Mouse (Mus musculus) adrenal gland, adult 18-20 months (tissue): ENCODE results near the gene Ano10. TPM values are rescaled to one million over a fixed set of nuclear protein-coding genes. Genes with fewer than 3 reads are reported as not detected.
"Not testable (repeated sequence)": the region's sequence is repeated elsewhere in the genome, so short reads cannot be mapped to it uniquely, and the experiment has no call there.

Experiments used
- DNase-seq, 2 experiments: peaks; one replicate each; pipeline ENCODE4 v3.0.0; 2021 to 2022; ENCODE audit warnings: low spot score in 2 of 2
- long read RNA-seq, 2 experiments: library from polyadenylated mRNA; stranded (forward); transcript quantifications; one replicate each; pipeline ENCODE4 v2.0.0; 2021
- total RNA-seq, 2 experiments: library from RNA; stranded (reverse); gene quantifications; 1 replicate in 1 of 2; 2 replicates in 1 of 2; pipeline ENCODE4 v1.2.3; 2021

Ano10 gene
- total RNA-seq = 10 to 100 TPM; 59.0 to 93.2 TPM
- long read RNA-seq, experiment 1, transcript Ano10-201 (13 exons, 2,653 nt) = major isoform, 45 of 50 reads
- long read RNA-seq, experiment 1, partial matches to known transcripts = 2 of 50 reads
- long read RNA-seq, experiment 1, other reads (novel, unspliced or antisense) = 3 of 50 reads
- long read RNA-seq, experiment 2, transcript Ano10-201 (13 exons, 2,653 nt) = major isoform, 132 of 181 reads
- long read RNA-seq, experiment 2, partial matches to known transcripts = 39 of 181 reads
- long read RNA-seq, experiment 2, other reads (novel, unspliced or antisense) = 10 of 181 reads

- peak; percentile 94 for DNase-seq
Measured at GRCm38 (mm10) chr9:122294242-122294881, at the start of gene Ano10. Ano10 (minus strand) TSS chr9:122294423.

DNA sequence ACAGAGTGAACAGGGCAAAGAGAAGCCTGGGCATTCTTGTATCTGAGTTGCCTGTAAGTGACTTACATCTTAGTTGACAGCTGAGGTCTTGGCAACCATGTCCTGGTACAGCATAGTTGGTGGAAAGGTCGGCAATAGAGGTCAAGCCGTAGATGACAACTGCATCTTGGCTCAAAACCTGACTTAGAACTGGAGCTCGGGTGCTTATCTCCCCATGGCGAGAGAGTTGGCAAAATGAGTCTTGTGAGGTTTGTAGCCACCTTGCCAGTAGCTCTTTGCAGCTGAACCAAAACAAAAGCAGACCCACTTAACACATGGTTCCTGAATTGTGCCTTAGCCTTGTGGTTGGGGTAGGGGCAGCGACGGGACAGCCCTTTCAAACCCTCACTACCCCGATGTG, 49.2 kb upstream of the Ano10 start:
- no peak for DNase-seq

DNA sequence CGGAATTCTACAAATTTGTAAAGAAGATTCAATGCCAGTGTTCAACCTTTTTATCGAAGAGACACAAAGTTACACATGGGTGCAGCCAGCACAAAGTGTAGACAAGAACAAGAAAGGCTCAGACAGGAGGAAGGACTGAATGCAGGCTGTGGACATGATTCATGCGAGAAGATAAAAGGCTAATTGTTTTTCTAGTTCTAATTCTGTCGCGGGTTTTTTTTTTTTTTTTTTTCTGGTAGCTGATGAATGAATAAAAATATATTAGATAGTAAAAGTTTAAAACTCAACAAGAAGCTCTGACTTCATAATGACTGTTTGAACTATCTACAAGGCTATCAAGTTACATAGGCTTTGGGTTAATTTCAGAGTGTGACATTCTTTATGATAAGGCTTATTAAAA, 45.7 kb upstream of the Ano10 start:
- no peak for DNase-seq

GRCm38 (mm10) chr9:122337510-122337931, 43.3 kb upstream of the Ano10 start:
- no peak for DNase-seq

GRCm38 (mm10) chr9:122336677-122337076, 42.5 kb upstream of the Ano10 start:
- no peak for DNase-seq

GRCm38 (mm10) chr9:122328199-122328598, 34.0 kb upstream of the Ano10 start:
- no peak for DNase-seq

DNA sequence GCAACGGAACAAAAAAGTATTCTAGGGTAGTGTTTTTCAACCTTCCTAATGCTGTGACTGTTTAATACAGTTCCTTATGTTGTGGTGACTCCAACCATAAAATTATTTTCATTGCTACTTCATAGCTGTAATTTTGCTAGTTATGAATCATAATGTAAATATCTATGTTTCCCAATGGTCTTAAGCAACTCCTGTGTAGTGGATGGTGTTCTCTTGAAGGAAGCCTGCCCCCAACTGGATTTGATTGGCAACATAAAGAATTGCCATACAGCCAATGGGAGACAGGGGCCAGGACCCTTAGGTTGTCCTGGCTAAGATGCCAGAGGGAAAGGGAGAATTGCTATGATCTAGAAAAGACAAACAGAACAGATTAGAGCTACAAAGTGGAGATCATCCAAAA, 31.8 kb upstream of the Ano10 start:
- DNase-seq = no peak

DNA sequence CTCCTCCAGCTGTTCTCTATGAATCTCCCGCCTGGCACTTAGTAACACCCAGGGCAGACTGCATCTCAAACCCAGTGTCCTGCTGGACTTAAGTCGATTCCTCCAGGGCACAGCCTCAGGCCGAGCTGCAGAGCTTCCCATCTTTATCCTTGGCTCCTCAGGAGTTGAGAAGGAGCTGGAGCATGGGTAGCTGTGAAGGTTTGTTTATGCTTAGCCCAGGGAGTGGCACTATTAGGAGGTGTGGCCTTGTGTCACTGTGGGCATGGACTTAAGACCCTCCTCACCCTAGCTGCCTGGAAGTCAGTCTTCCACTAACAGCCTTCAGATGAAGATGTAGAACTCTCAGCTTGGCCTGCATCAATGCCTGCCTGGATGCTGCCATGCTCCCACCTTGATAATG, 28.1 kb upstream of the Ano10 start:
- no peak for DNase-seq

GRCm38 (mm10) chr9:122320626-122321025, 26.4 kb upstream of the Ano10 start:
- no peak for DNase-seq

- no peak for DNase-seq
Measured at GRCm38 (mm10) chr9:122316562-122316961, 22.3 kb upstream of the Ano10 start.

- no peak for DNase-seq
Measured at GRCm38 (mm10) chr9:122315501-122315900, 21.3 kb upstream of the Ano10 start.

- no peak for DNase-seq
Measured at GRCm38 (mm10) chr9:122314942-122315341, 20.7 kb upstream of the Ano10 start.

DNA sequence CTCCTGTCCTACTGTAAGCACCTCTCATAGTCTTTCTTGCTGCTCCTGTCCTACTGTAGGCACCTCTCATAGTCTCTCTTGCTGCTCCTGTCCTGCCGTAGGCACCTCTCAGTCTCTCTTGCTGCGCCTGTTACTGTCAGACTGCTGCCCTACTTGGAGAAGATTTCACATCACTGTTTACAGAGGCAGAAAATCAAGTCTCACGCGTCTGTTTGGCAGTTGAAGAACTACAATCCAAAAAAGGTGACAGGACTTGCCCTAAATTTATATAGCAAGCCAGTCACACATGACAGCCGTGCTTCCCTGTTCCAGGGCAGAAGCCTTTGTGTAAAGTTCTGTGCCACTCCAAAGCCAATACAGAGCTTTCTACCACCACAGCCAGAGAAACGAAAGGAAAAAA, 20.2 kb upstream of the Ano10 start:
- DNase-seq = no peak

DNA sequence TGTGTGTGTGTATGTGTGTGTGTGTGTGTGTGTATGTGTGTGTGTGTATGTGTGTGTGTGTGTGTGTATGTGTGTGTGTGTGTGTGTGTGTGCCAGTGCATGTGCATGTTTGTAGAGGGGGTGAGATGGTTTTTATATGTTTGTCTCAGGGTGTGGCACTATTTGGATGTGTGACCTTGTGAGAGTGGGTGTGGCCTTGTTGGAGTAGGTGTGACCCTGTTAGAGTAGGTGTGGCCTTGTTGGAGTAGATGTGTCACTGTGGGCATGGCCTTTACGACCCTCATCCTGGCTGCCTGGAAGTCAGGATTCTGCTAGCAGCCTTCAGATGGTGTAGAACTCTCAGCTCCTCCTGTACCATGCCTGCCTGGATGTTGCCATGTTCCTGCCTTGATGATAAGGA, 18.9 kb upstream of the Ano10 start:
- not testable (repeated sequence) for DNase-seq

GRCm38 (mm10) chr9:122312296-122312990, 18.2 kb upstream of the Ano10 start:
- no peak for DNase-seq

DNA sequence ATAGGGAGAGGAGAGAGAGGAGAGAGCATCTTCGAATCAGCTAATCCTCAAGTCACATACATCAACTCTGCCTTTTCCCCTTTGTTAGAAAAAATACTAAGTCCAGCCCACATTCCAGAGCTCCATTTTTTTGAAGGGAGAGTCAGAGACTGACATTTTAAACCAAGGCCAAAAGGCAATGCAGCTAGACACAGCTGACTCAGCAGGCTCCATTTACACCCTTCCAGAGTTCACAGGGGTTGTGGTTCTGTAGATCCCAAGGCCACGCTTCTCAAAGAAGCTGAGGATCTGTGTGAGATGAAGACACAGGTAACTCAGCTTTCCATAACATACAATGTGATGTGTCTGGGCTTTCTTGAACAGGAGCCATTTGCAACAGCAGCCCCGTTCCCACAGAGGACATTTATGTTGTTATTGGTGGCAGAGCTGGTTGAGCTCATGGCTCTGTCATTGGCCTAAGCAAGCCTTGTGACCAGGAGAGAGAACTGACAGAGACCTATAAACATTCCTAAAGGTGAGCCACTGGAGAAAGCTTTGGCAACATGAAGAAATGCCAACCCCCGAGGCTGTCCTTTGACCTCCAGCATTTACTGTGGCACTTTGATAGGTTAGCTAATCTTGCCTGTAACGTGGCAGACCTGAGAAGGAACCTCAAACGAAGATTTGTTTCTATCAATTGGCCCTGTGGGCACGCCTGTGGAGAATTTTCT, 17.0 kb upstream of the Ano10 start:
- peak; percentile 29 to 56 for DNase-seq

DNA sequence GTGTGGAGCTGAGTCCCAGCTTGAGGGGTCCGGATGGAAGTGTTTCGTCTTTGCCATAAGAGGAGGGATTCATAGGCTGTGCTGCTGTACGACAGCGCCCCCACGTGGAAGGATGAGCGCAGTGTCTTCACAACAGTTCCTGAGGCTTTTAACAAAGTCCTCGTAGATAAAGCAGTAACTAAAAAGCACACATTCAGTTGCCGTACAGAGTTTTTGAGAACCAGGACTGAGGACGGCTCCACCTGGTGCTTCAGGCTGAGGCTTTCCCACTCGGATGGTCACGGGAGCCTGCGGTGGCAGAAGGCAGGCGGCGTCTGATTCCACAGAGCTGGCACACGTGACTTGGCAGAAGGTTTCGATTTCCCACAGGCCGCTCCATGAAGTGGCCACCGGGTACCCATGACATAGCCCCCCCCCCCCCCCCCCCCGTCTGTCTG, 16.4 kb upstream of the Ano10 start:
- DNase-seq = peak; percentile 80 to 89

DNA sequence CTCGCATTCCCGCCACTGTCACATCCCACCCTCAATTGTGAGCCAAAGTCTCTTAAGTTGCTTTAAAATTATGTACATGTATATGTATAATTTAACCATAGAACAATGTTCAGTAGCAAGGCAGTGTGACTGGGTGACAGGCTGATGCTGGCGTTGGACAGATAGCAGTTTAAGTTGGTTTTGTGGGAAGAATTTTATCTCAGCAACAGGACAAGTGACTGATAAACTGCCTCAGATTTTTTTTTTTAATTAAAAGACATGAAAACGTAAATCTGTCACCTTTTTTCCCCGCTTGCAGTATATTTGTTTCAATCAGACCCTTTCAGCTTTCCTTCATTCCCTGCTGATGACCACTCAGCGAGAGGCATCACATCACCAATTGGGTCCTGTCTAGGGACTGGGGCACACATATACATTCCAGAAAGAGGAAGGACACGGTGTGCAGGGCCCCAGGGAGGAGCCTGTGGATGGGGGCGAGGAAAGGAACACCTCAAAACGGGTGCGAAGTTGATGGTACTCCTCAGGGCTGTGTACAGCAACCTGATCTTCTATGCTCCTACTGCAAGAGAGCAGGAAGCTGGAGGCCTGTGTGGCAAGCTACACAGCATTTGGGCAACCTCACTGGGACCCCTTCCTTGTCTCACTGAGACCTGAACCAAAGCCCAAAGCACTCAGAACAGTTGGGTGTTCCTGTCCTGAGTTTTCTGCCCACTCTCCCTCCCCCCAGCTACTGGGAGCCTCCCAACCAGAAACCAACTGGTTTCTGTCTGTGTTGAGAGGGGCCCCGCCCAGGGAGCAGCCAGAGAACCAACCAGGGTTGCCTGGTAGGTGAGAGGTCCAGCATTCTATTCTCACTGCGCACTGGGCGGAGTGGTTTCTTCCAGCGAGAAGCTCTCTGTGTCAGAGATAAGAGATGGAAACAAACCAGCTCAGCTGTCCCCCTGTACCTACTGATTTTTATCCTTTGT, 15.1 kb upstream of the Ano10 start:
- no peak for DNase-seq

GRCm38 (mm10) chr9:122305302-122305701, 11.1 kb upstream of the Ano10 start:
- DNase-seq = no peak

DNA sequence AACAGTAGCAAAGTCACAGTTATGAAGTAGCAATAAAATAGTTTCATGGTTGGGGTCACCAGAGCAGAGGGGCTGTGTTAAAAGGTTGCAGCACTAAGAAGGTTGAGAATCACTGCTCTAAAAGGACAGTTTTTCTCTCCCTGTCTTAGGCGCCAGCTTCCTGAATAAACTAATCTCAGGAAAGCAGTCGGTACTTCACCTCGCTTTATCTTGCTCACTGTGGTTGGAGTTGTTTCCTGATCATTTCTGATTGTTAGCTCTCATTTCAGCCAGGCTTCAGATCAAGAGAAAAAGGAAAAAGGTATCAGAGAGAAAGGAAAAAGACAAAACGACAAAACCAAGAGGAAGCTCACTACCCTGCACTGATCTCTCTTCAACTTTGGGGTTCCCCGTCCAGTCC, 1.9 kb upstream of the Ano10 start:
- no peak for DNase-seq
